Mouse (Mus musculus): Measurements from ENCODE around the gene Ebf1. TPM values are rescaled to one million over a fixed set of nuclear protein-coding genes. Genes with fewer than 3 reads are reported as not detected.

The Ebf1 gene
- polyA plus RNA-seq, 1 experiment from 2014 or later: 8.1 TPM

- WGBS: 2% methylated on average over 7 of the region's 7 CpGs
- peak; percentile 84 for DNase-seq (ENCODE audit: extremely low spot score, low spot score)
- Histone ChIP-seq H3K4me1 (peaks cover 20% of the 10 kb centered on the region), H3K9me3 (no peaks in the 10 kb centered on the region), H3K27me3 (ENCODE audit: poor library complexity, severe bottlenecking) (peaks cover 31% of the 10 kb centered on the region), H3K4me3 (peak overlapping the region; percentile 18; the same call in 1 of the 2 replicates), H3K36me3 (replicated peaks) (no peaks in the 10 kb centered on the region), H3K27ac (no peak overlapping the region)
Observed at GRCm38 (mm10) chr11:45008078-45008477, 391.0 kb downstream of the Ebf1 start.

GRCm38 (mm10) chr11:45008760-45009159, 391.6 kb downstream of the Ebf1 start:
- Histone ChIP-seq H3K9me3 (no peaks in the 10 kb centered on the region; the same call in 1 of the 2 replicates), H3K27ac (no peak overlapping the region), H3K27me3 (ENCODE audit: poor library complexity, severe bottlenecking) (peaks cover 28% of the 10 kb centered on the region), H3K36me3 (replicated peaks) (no peaks in the 10 kb centered on the region), H3K4me3 (no peak overlapping the region), H3K4me1 (peaks cover 14% of the 10 kb centered on the region)
- DNase-seq (ENCODE audit: extremely low spot score, low spot score): no peak
- 87% methylated on average over 5 of the region's 5 CpGs for WGBS

GRCm38 (mm10) chr11:45012081-45012480, 395.0 kb downstream of the Ebf1 start:
- Histone ChIP-seq H3K27ac (no peak overlapping the region), H3K27me3 (ENCODE audit: poor library complexity, severe bottlenecking) (peaks cover 17% of the 10 kb centered on the region; the same call in 1 of the 2 replicates), H3K4me3 (no peak overlapping the region), H3K9me3 (no peaks in the 10 kb centered on the region; the same call in 1 of the 2 replicates), H3K36me3 (replicated peaks) (no peaks in the 10 kb centered on the region), H3K4me1 (peaks cover 10% of the 10 kb centered on the region; the same call in 1 of the 2 replicates)
- 85% methylated on average over 1 of the region's 1 CpGs for whole genome bisulfite sequencing
- no peak for DNase-seq (ENCODE audit: extremely low spot score, low spot score)

- Histone ChIP-seq H3K4me1 (no peaks in the 10 kb centered on the region), H3K36me3 (replicated peaks) (no peaks in the 10 kb centered on the region), H3K4me3 (no peak overlapping the region), H3K9me3 (no peaks in the 10 kb centered on the region; the same call in 1 of the 2 replicates), H3K27ac (no peak overlapping the region), H3K27me3 (ENCODE audit: poor library complexity, severe bottlenecking) (no peaks in the 10 kb centered on the region)
- DNase-seq (ENCODE audit: extremely low spot score, low spot score): no peak
- WGBS: 86% methylated on average over 3 of the region's 3 CpGs
Observed at GRCm38 (mm10) chr11:45017493-45017892, 400.4 kb downstream of the Ebf1 start.

GRCm38 (mm10) chr11:45026012-45026411, 408.9 kb downstream of the Ebf1 start:
- H3K36me3 ChIP-seq (replicated peaks): no peaks in the 10 kb centered on the region
- no peak overlapping the region for H3K27ac ChIP-seq
- DNase-seq (ENCODE audit: extremely low spot score, low spot score): no peak
- peaks cover 14% of the 10 kb centered on the region for H3K4me1 ChIP-seq
- no peak overlapping the region for H3K4me3 ChIP-seq
- no peaks in the 10 kb centered on the region for H3K9me3 ChIP-seq
- WGBS: 76% methylated on average over 5 of the region's 5 CpGs
- peaks cover 10% of the 10 kb centered on the region for H3K27me3 ChIP-seq (ENCODE audit: poor library complexity, severe bottlenecking)

GRCm38 (mm10) chr11:45026674-45027073, 409.6 kb downstream of the Ebf1 start:
- H3K27me3 ChIP-seq (ENCODE audit: poor library complexity, severe bottlenecking): peaks cover 10% of the 10 kb centered on the region
- H3K27ac ChIP-seq: peak overlapping the region; percentile 72
- no peaks in the 10 kb centered on the region for H3K36me3 ChIP-seq (replicated peaks)
- H3K9me3 ChIP-seq: no peaks in the 10 kb centered on the region
- H3K4me3 ChIP-seq: peak overlapping the region; percentile 22; the same call in 1 of the 2 replicates
- peaks cover 14% of the 10 kb centered on the region for H3K4me1 ChIP-seq
- peak; percentile 23 for DNase-seq (ENCODE audit: extremely low spot score, low spot score)
- 14% methylated on average over 11 of the region's 11 CpGs for WGBS

GRCm38 (mm10) chr11:45027076-45027475, 410.0 kb downstream of the Ebf1 start:
- no peak for DNase-seq (ENCODE audit: extremely low spot score, low spot score)
- Histone ChIP-seq H3K4me3 (peak overlapping the region; percentile 22; the same call in 1 of the 2 replicates), H3K27me3 (ENCODE audit: poor library complexity, severe bottlenecking) (peaks cover 10% of the 10 kb centered on the region), H3K27ac (peak overlapping the region; percentile 72), H3K9me3 (no peaks in the 10 kb centered on the region), H3K36me3 (replicated peaks) (no peaks in the 10 kb centered on the region), H3K4me1 (peaks cover 14% of the 10 kb centered on the region)
- 59% methylated on average over 7 of the region's 7 CpGs for WGBS

- H3K27me3 ChIP-seq (ENCODE audit: poor library complexity, severe bottlenecking): no peaks in the 10 kb centered on the region
Observed at GRCm38 (mm10) chr11:45055744-45056610, 438.9 kb downstream of the Ebf1 start.

More at GRCm38 (mm10) chr11:45055744-45056610, 438.9 kb downstream of the Ebf1 start:
- 88% methylated on average over 7 of the region's 7 CpGs for WGBS
- H3K4me1 ChIP-seq: no peaks in the 10 kb centered on the region
- no peaks in the 10 kb centered on the region for H3K9me3 ChIP-seq
- H3K27ac ChIP-seq: no peak overlapping the region
- no peak overlapping the region for H3K4me3 ChIP-seq
- no peaks in the 10 kb centered on the region for H3K36me3 ChIP-seq (replicated peaks)
- no peak for DNase-seq (ENCODE audit: extremely low spot score, low spot score)

Other genes starting within 250 kb of the Ebf1 start
- gene Il12b, start 217.3 kb upstream of the Ebf1 start, polyA plus RNA-seq (2016; fragmentation: Nextera tagmentation; extraction: Ambion mirVana): not detected in 2 replicates
- 72.1 and 81.6 TPM in 2 replicates for gene Ublcp1, start 146.8 kb upstream of the Ebf1 start, polyA plus RNA-seq (2016; fragmentation: Nextera tagmentation; extraction: Ambion mirVana)
- 92.8 and 96.9 TPM in 2 replicates for gene Rnf145, start 98.4 kb upstream of the Ebf1 start, polyA plus RNA-seq (2016; fragmentation: Nextera tagmentation; extraction: Ambion mirVana)

Measured in forebrain, embryonic 10.5 days (tissue).